Mouse (Mus musculus): Measurements from ENCODE around the gene Plvap. TPM values are rescaled to one million over a fixed set of nuclear protein-coding genes. Genes with fewer than 3 reads are reported as not detected.

Gene Plvap
- polyA plus RNA-seq, 1 experiment, result 13.0 TPM

GRCm38 (mm10) chr8:71525226-71526050, 13.9 kb upstream of the Plvap start, which contains the start of gene Ccdc194:
TSS of gene Ccdc194 (minus strand) at chr8:71525711.
- DNase-seq (ENCODE audit: low read depth), result no peak

GRCm38 (mm10) chr8:71521634-71522033, 10.1 kb upstream of the Plvap start:
- TF ChIP-seq CTCF (IDR thresholded peaks at IDR 0.05; ENCODE audit: borderline replicate concordance, extremely low read depth, insufficient read depth, insufficient read length) (peak; percentile 90), POLR2A (IDR thresholded peaks at IDR 0.05; ENCODE audit: borderline replicate concordance, extremely low read depth, insufficient read depth, insufficient read length, poor library complexity, severe bottlenecking) (no peak)
- DNase-seq (ENCODE audit: low read depth), result peak; percentile 93

More at GRCm38 (mm10) chr8:71525226-71526050, 13.9 kb upstream of the Plvap start, which contains the start of gene Ccdc194:
- TF ChIP-seq CTCF (IDR thresholded peaks at IDR 0.05; ENCODE audit: borderline replicate concordance, extremely low read depth, insufficient read depth, insufficient read length), result no peak
- no peak for TF ChIP-seq POLR2A (IDR thresholded peaks at IDR 0.05; ENCODE audit: borderline replicate concordance, extremely low read depth, insufficient read depth, insufficient read length, poor library complexity, severe bottlenecking)

- peak; percentile 81 for DNase-seq (ENCODE audit: low read depth)
- TF ChIP-seq CTCF (IDR thresholded peaks at IDR 0.05; ENCODE audit: borderline replicate concordance, extremely low read depth, insufficient read depth, insufficient read length), result peak; percentile 67
These were observed 7.7 kb upstream of the Plvap start for GRCm38 (mm10) chr8:71519037-71519825.

- TF ChIP-seq CTCF (IDR thresholded peaks at IDR 0.05; ENCODE audit: borderline replicate concordance, extremely low read depth, insufficient read depth, insufficient read length), result no peak
- no peak for TF ChIP-seq POLR2A (IDR thresholded peaks at IDR 0.05; ENCODE audit: borderline replicate concordance, extremely low read depth, insufficient read depth, insufficient read length, poor library complexity, severe bottlenecking)
- no peak for DNase-seq (ENCODE audit: low read depth)
These were observed 5.2 kb upstream of the Plvap start for GRCm38 (mm10) chr8:71516786-71517185.

GRCm38 (mm10) chr8:71515043-71515442, 3.5 kb upstream of the Plvap start:
- no peak for DNase-seq (ENCODE audit: low read depth)
- no peak for TF ChIP-seq CTCF (IDR thresholded peaks at IDR 0.05; ENCODE audit: borderline replicate concordance, extremely low read depth, insufficient read depth, insufficient read length)
- no peak for TF ChIP-seq POLR2A (IDR thresholded peaks at IDR 0.05; ENCODE audit: borderline replicate concordance, extremely low read depth, insufficient read depth, insufficient read length, poor library complexity, severe bottlenecking)

- no peak for TF ChIP-seq CTCF (IDR thresholded peaks at IDR 0.05; ENCODE audit: borderline replicate concordance, extremely low read depth, insufficient read depth, insufficient read length)
- TF ChIP-seq POLR2A (IDR thresholded peaks at IDR 0.05; ENCODE audit: borderline replicate concordance, extremely low read depth, insufficient read depth, insufficient read length, poor library complexity, severe bottlenecking), result no peak
These were observed 1.6 kb upstream of the Plvap start for GRCm38 (mm10) chr8:71513018-71513754.

GRCm38 (mm10) chr8:71509316-71509715, 2.2 kb downstream of the Plvap start:
- no peak for DNase-seq (ENCODE audit: low read depth)
- TF ChIP-seq POLR2A (IDR thresholded peaks at IDR 0.05; ENCODE audit: borderline replicate concordance, extremely low read depth, insufficient read depth, insufficient read length, poor library complexity, severe bottlenecking), result no peak
- no peak for TF ChIP-seq CTCF (IDR thresholded peaks at IDR 0.05; ENCODE audit: borderline replicate concordance, extremely low read depth, insufficient read depth, insufficient read length)

More at GRCm38 (mm10) chr8:71513018-71513754, 1.6 kb upstream of the Plvap start:
- no peak for DNase-seq (ENCODE audit: low read depth)

GRCm38 (mm10) chr8:71507589-71508104, 3.9 kb downstream of the Plvap start:
- TF ChIP-seq CTCF (IDR thresholded peaks at IDR 0.05; ENCODE audit: borderline replicate concordance, extremely low read depth, insufficient read depth, insufficient read length) (no peak), POLR2A (IDR thresholded peaks at IDR 0.05; ENCODE audit: borderline replicate concordance, extremely low read depth, insufficient read depth, insufficient read length, poor library complexity, severe bottlenecking) (no peak)
- peak; percentile 94 for DNase-seq (ENCODE audit: low read depth)

- no peak for TF ChIP-seq CTCF (IDR thresholded peaks at IDR 0.05; ENCODE audit: borderline replicate concordance, extremely low read depth, insufficient read depth, insufficient read length)
- TF ChIP-seq POLR2A (IDR thresholded peaks at IDR 0.05; ENCODE audit: borderline replicate concordance, extremely low read depth, insufficient read depth, insufficient read length, poor library complexity, severe bottlenecking), result no peak
- DNase-seq (ENCODE audit: low read depth), result no peak
These were observed 5.6 kb downstream of the Plvap start for GRCm38 (mm10) chr8:71505979-71506378.

- TF ChIP-seq CTCF (IDR thresholded peaks at IDR 0.05; ENCODE audit: borderline replicate concordance, extremely low read depth, insufficient read depth, insufficient read length) (no peak), POLR2A (IDR thresholded peaks at IDR 0.05; ENCODE audit: borderline replicate concordance, extremely low read depth, insufficient read depth, insufficient read length, poor library complexity, severe bottlenecking) (no peak)
- DNase-seq (ENCODE audit: low read depth), result no peak
These were observed 6.2 kb downstream of the Plvap start for GRCm38 (mm10) chr8:71505326-71505725.

GRCm38 (mm10) chr8:71504349-71504748, 7.2 kb downstream of the Plvap start:
- DNase-seq (ENCODE audit: low read depth), result no peak
- TF ChIP-seq POLR2A (IDR thresholded peaks at IDR 0.05; ENCODE audit: borderline replicate concordance, extremely low read depth, insufficient read depth, insufficient read length, poor library complexity, severe bottlenecking) (no peak), CTCF (IDR thresholded peaks at IDR 0.05; ENCODE audit: borderline replicate concordance, extremely low read depth, insufficient read depth, insufficient read length) (no peak)
